Mouse (Mus musculus) ES-Bruce4 (cell line): ENCODE results near the gene Klb.

ENCODE experiments used
- CTCF ChIP-seq: IDR thresholded peaks from one replicate; pipeline ENCODE4 v1.8.1; 2011; ENCODE audit warnings: low read depth, low read length
- EP300 ChIP-seq: IDR thresholded peaks from 2 replicates; pipeline ENCODE4 v1.6.1; 2011; ENCODE audit warnings: low read depth, low read length; ENCODE audit not compliant: insufficient read depth

DNA sequence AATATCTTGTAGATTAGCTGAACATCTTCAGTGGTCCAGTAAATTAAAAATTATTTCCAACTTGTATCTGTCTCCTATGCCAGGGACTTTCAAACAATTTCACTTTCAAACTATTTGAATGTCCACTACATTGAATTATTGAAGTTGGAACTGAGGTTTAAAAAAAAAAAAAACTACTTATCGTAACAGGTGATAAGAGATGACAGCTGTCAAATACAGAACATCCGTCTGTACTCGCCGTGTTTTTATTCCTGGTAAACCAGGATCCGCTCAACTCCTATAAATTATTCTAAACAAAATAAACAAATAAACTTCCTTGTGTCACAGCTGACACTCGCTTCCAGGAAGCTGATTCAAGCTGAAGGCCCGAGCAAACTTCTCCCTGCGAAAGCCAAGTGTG is 13.3 kb upstream of the Klb start:
- no peak for TF ChIP-seq CTCF
- no peak for TF ChIP-seq EP300
